Mouse (Mus musculus) CD4-positive, CD25-positive, alpha-beta regulatory T cell, adult 2 months (primary cell): ENCODE measurements around the gene Itga4.

Experiments
- DNase-seq: peaks from one replicate; pipeline ENCODE4 v3.0.0-alpha.2; 2012; ENCODE audit warnings: low read depth, low spot score

Gene Itga4

DNA sequence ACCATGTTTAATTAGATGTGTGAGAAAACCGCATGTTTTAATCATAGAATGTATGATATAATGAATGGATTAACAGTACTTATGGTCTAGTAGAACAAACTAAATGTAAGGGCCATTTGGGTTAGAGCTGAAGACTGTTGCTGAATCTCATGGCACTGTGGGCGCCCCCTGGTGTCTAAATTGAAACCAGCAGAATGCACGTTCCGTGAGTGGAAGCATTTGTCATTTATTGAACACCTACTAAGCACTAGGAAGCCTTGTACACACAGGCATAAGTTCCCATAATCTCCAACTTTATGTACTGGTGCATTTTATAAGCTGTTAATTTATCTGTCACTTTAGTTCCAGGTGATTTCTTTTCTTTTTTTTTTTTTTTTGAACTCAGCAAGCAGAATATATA, 10.4 kb downstream of the Itga4 start:
- peak; percentile 91 for DNase-seq

DNA sequence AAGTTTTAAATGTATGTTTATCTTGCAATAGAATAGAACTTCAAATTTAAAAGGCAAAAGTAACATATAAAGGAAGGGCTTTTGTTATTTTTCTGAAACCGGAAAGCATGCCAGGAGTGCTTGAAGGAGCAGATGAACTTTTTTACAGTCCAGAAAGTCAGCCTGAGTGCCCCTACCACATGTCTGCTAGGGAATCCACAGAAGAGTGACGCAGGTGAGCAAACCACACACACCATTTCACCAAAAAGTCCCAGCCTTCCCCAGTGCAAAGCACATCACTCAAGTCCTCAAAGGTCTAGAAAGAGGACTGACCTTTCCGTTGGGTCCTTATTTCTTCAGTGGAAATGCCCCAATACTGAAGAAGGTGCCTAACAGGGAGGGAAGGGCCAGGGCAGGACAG, 11.3 kb downstream of the Itga4 start:
- DNase-seq: peak; percentile 67

DNA sequence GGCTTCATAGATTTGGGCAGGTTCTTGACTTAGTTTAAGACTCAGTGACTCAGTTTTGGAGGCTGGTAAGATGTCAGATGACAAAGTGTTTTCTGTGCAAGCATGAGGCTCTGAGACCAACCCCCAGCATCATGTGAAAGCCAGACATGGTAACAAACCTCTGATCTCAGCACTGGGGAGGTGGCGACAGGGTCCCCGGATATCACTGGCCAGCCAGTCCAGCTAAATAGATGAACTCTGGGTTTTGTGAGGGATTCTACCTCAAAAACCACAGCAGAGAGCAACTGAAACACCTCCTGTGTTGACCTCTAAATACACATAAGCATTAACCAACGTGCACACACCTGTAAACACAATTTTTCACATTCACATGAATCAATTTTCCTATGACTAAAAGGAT, 12.0 kb downstream of the Itga4 start:
- peak; percentile 35 for DNase-seq

DNA sequence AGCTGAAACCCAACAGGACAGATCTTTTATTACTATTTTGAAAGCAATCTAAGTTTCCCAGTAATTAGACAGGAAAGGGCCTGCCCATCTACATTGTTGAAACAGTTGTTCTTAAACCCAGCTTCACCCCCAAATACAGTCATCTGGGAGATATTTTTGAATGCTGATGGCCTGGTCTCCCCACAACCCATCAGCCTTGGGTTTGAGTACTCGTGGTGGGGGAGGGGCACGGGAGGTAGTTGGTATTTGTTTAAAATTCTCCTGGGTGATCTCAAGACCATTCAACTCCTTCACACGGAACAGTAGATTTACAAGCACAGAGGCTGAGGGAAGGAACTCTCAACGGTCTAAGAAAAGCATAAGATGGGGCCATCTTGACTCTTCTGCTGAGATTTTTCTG, 13.6 kb downstream of the Itga4 start:
- no peak for DNase-seq

DNA sequence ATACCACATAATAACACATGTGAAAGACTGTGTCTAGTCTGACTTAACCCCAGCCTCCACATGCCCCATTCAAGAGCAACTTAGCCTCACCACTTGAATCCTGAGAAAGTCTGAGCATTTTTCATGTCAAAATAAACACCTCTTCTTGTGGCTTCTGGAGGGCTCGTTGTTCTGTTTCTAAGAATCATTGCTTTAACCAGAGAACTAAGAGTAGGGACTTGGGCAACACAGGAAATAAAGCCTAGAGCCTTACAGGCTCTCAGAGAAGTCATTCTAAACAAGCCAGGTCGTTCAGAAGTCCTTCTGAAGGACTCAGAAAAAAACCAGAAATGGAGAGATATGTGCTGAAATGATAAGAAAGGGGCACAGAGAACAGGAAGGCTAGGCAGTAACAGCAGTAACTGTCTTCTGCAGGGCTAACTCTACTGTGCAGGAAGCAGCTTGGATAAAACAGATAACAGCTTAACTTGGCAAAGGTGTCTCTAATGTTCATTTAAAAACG, 14.9 kb downstream of the Itga4 start:
- peak; percentile 39 for DNase-seq

DNA sequence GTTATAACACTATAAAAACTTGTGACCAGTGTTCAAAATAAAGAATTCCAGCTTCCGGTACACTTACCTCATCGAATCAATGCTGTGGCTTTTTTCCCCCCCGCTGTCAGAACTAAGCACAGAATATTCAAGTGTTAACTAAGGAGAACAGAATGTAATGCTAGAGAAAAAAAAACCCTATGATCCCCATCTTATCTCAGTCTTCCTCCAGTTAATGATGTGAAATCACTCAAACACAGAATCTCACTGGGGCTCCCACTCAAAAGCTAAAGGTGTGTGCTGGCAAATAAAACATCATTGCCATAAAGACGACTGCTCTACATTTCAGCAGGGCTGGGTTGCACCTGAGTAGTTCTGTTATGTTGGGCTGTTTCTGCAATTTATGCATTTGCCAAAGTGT, 16.6 kb downstream of the Itga4 start:
- no peak for DNase-seq

DNA sequence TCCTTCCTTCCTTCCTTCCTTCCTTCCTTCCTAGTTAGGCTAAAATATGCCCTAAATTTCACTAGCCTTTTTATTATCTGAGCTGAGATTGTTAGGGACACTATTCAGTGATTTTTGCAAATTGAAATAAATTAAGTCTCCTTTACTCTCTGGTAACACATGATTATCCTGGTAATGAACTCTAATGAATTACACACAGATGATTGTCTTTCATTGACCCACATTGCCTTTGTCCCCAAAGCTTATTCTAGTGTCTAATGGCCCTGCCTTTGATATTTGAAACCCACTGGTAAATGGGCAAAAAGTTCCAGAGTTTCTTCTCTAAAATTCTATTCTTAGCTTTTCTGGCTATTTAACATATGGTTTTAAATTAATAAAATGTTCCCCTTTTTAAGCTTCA, 23.4 kb downstream of the Itga4 start:
- DNase-seq: no peak

DNA sequence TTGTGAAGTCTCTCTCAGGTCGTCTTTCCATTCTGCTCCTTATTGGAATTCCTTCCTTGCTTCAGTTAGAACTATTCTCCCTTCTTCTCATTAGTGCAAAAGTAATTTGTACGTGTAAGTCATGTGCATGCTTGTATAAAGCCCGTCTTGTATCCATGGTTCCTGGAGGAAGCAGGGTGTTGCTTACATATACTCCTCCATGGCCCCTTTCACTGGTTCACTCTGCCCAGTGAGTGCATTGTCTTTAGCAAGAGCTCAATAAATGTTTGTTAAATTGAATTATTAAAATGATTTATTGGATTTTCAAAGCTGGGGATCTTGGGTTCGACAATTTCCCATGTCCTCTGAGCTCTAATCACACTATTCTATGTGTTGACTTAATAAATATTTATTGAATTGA, 29.0 kb downstream of the Itga4 start:
- DNase-seq: no peak

DNA sequence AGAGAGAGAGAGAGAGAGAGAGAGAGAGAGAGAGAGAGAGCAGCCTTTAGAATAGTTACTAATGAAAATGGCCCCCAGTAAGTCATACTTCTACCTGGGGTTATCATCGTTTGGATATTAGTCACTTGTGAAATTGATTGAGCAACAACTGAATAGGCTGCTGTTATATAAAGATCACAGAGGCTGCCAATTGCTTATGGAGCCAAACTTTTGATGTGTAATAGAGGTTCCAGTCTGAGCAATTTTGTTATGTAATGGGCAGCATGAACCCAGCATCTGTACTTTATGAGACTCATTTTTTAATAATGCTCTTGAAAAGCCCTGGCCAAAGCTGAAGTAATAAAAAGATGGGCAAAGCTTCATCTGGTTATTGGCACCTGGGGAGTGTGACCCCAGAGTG, 34.9 kb downstream of the Itga4 start:
- no peak for DNase-seq

DNA sequence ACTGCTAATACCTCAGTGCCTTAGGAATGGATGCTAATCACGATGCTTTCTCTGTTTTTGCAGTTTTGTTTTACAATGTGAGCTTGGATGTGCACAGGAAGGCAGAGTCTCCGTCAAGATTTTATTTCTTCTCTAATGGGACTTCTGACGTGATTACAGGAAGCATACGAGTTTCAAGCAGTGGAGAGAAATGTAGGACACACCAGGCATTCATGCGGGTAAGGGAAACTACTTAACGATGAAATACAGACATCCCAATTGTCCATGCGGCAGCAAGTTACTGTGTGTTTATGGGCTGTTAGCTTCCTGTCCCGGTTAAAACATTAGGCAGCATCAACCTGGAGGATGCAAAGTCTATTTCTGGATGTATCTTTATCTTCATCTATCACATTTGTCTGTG, 36.7 kb downstream of the Itga4 start:
- DNase-seq: no peak

DNA sequence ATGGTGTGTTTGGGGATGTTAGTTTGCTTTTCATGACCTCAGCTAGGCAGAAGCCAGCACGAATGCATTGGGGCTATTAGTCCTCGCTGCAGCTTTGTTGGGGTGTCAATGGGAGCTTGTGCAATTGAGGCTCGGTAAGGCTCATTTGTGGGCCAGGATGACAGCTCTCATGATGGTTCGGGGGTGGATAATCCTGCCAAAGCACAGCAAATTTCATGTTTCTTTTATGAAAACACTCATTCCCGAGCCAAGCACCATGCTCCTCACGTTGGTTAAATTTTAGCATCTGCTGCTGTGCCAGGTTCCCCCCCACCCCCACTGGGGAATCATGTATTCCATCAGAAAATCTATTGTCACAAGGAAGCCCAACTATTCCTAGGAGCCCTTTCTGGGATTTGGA, 37.2 kb downstream of the Itga4 start:
- DNase-seq: no peak

DNA sequence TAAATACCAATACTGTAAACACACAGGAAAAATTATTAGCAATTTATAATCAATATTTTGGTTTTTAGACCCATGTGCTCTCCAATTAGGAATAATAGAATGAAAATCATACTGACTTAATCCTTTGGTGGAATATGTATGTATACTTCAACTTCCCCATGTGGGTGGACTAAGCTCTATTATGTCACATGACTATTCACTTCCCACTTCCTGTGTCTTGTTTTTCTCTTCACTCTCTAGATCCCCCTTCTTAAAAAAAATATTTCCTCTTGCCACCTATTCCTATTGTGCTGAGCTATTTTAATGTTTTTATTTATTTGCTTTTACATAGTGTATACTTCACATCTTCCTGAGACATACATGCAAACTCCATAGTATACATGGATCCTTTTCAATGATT, 47.2 kb downstream of the Itga4 start:
- no peak for DNase-seq

DNA sequence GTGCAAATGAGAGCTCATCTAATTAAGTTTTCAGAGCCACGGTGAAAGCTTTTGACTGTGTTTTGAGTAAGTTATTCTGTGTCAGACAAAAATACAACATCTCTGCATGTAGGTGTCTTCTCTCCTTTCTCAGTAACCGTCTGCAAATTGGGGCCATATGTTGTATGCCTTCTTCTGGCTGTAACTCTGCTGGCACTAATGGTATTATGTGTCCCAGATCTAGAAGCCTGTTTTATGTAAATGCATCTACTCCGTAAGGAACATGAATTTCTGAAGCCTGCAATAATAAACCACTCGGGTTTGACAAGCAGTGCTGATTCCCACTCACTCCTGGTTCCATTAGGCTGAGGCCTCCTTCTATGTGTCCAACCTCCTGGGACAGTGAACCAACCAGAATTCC, 52.3 kb downstream of the Itga4 start:
- DNase-seq: no peak

DNA sequence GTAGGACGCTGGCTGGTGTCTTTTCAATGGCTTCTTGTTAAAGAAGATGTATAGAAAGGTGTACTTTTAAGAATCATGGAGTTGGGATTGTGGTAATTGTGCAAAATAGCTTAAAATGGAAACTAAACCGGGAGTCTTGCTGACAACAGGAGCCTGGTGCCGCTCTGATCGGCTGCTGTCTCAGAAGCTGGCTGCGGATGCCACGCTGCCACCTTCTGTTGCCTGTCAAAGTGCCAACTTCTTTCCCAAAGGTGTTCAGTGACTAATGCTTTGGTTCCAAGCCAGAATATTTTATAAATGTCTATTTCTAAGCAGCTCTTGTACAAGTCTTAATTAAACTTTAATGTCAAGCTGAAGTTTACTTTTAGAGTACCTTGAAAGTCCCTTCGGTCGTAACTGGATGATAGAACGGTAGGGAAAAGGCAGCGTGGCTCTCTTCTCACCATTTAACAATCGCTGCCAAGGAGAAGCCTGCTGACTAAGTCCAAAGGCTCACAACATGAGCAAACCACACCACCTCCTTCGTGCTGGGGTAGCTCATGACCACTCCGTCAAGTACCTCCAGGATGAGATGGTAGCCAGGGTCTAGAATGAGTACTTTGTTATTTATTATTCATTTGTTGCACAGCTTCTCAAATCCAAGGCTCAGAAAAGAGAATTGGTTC, 54.4 kb downstream of the Itga4 start:
- DNase-seq: no peak

DNA sequence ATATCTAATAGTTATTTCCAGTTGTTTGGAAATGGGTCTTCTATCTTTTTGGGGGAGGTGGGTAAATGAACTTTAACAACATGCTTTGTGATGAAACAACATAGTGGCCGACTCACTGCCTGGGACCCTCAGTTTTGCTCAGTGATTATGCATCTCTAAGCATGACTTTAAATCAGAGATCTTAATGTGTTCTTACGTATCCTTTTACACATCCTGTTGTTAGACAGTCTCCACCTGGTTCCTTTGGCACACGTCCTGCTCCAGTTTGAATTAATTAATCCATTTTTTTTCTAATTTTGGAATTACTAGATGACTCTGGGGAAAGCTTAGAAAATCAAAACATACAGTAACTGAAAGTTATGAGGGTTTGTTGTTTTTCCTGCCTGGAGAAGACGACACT, 57.3 kb downstream of the Itga4 start:
- DNase-seq: no peak

DNA sequence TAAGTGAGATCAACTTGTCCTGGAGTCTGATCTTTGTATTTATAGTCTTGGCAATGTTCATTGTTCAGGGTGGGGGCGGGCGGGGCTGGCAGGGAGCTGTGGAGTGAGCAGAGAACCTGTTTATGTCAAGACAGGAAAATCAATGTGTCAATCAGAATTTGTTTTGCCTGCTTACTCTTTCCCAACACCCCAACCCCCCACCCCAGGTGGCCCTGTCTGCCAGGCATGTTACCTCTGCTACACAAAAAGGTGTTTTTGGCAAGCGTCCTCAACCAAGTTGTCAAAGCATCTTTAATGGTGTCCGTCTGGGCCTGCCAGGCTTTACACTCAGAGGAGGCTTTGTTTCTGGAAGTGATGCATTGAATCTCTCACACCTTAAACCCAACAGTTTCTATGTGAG, 59.9 kb downstream of the Itga4 start:
- no peak for DNase-seq

DNA sequence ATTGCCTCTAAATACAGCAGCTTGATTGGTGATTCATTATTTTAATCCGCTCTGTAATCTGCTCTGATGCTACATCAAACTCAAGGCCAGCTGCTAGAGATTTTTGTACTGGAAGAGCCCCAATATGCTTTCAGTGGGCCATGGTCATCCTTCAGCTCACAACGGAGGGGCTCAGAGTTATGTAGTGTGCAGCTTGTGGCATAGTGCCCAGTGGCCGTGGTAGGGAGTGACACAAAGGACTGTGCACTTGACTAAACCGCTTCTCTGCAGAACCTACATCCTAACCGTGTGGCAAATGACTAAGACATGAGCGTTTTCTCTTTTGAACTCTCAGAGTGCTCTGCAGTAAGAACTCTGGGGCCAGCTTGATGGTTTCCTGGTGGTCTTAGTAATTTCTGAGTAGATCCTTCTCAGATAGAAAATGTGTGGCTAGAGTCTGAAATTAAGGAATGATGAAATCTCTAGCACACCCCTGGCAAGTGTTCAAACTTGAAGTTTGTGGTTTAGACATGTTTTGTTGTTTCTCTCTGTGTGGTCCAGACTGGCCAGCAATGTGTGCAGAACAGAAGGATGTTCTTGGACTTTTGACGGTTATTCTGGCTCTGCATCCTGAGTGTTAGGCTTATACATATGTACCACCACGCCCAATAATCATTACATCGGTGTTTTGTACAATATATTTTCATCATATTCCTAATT, 61.1 kb downstream of the Itga4 start:
- DNase-seq: no peak

DNA sequence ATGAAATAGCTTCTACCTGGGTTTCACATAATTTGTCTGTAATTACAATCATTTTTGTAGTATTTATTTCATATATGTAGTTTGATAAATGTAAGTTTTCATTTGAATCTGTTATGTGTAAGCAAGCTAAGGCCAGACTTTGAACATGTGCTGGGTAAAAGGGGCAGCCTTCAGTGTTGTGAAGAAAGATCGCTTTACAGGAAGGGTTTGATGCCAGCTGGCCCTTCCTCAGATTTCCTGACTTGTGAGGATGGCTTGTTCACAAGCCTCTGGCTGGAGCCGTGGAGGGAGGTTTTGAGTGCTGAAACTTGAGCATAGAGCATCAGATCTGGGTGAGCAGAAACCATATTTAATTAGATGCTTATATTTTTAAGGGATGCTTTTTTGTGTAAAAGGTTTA, 72.9 kb downstream of the Itga4 start:
- no peak for DNase-seq

DNA sequence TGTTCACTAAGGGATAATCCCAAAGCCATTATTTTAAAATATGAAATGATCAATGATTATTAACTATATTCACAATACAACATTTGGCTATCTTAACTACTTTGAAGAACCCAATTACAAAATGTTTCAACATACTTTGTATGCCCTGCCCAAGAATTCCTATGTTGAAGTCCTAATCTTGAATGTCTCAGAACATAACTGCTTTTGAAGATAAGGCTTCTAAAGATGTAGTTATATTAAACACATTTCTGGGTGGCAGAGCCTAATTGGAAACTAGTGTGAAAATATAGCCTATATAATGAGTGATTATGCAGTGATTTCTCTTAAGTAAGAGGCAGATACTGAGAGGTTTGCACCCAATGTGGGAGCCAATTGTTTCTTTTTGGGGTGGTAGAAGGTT, 79.4 kb downstream of the Itga4 start:
- DNase-seq: no peak

DNA sequence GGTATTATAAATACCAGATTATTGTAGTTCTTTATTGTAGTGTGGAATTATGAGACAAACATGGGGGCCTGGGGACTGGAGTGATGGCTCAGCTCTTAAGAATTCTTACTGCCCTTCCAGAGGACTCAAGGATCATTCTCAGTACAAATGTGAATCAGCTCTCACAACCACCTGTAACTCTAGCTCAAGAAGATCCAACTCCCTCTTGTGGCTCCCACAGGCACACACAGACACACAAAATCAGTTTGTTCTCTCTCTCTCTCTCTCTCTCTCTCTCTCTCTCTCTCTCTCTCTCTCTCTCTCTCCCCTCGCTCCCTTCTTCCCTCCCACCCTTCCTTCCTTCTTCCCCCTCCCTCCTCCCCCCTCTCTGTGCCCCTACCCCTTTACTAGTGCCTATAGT, 80.9 kb downstream of the Itga4 start:
- peak; percentile 31 for DNase-seq

DNA sequence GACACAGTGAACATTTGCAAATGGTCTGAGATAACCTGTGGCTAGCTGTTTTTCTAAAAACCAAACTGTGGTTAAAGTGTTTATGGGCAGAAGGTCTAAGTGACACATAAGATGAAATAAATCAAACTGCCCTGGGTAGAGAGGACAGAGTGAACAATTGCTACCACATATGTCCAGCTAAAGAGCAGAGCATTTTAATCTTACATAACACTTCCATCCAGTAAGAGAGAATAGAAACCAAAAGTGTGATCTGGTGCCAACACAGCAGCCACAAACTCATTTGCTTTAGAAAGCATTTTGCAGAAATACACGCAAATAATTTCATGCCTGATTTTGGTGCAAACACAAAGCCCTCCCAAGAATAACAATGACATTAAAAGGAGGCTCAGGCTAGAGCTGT, 83.8 kb downstream of the Itga4 start:
- no peak for DNase-seq

DNA sequence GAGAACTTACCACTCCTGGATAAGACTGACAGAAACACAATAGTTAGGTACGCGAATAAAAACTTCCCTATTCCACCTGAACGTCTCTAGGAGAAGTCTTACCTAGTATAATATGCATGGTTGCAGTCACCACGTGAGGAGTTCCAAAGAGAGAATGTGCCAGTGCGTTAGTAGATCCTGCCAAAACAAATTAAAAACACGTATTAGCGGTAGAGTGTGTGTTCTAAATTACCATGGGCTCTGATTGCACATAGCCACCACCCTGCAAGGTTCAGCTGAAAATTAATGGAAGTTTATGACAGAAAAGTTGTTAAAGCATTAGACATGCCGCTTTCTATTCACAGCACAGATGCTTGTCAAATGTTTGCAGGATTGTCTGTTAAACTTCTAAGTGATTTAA, 87.9 kb downstream of the Itga4 start:
- DNase-seq: no peak
